Mouse (Mus musculus): ENCODE data around the gene Tcp1. TPM values are rescaled to one million over a fixed set of nuclear protein-coding genes. Genes with fewer than 3 reads are reported as not detected.
"Not testable (repeated sequence)": the region's sequence is repeated elsewhere in the genome, so short reads cannot be mapped to it uniquely, and the experiment has no call there.

The Tcp1 gene
- total and polyA plus RNA-seq, 3 experiments = 485 to 1,425 (median 570) TPM

GRCm38 (mm10) chr17:12956664-12957063 lies 41.2 kb downstream of the Tcp1 start:
- peaks cover 2 to 6% of the 10 kb centered on the region in 2 experiments; a peak in 2 of 4 replicates for H3K36me3 ChIP-seq (ENCODE audit: control insufficient read depth in 1 of 2, insufficient read depth in 2 of 2, low read length in 2 of 2)

GRCm38 (mm10) chr17:12959377-12959776 lies 43.9 kb downstream of the Tcp1 start:
- H3K36me3 ChIP-seq (ENCODE audit: control insufficient read depth in 1 of 2, insufficient read depth in 2 of 2, low read length in 2 of 2); DNase-seq (ENCODE audit: low read depth, low spot score); H3K4me3 ChIP-seq (ENCODE audit: control insufficient read depth in 1 of 2, insufficient read depth in 1 of 2, low read depth in 2 of 2, low read length in 2 of 2); H3K79me2 ChIP-seq (ENCODE audit: control insufficient read depth, insufficient read depth, low read length, poor library complexity); H3K27ac ChIP-seq (ENCODE audit: control insufficient read depth, low read depth, low read length); H3K27me3 ChIP-seq (ENCODE audit: control insufficient read depth in 1 of 2, insufficient read depth in 2 of 2, low read length in 2 of 2); H3K9me3 ChIP-seq (replicated peaks; ENCODE audit: insufficient read depth, low read length); H3K9ac ChIP-seq (ENCODE audit: control insufficient read depth, low read depth, low read length, poor library complexity, severe bottlenecking): not testable (repeated sequence)
- H3K4me1 ChIP-seq (ENCODE audit: control insufficient read depth in 1 of 2, insufficient read depth in 2 of 2, low read length in 2 of 2) = peaks cover 0 to 11% of the 10 kb centered on the region in 2 experiments; a peak in 2 of 4 replicates

More at GRCm38 (mm10) chr17:12956664-12957063, 41.2 kb downstream of the Tcp1 start:
- TF ChIP-seq RCOR1 (IDR thresholded peaks at IDR 0.05; ENCODE audit: low read depth, low read length) (no peak), GATA1 (IDR thresholded peaks at IDR 0.05; ENCODE audit: low read depth, low read length) (no peak), EP300 (IDR thresholded peaks at IDR 0.05; ENCODE audit: low read depth in 1 of 2, low read length in 2 of 2) (no peak), TAL1 (IDR thresholded peaks at IDR 0.05; ENCODE audit: low read length) (no peak), POLR2AphosphoS5 (IDR thresholded peaks at IDR 0.05; ENCODE audit: borderline replicate concordance, low read depth, low read length) (no peak)
- Histone ChIP-seq H3K27ac (ENCODE audit: control insufficient read depth, low read depth, low read length) (no peak overlapping the region), H3K27me3 (ENCODE audit: control insufficient read depth in 1 of 2, insufficient read depth in 2 of 2, low read length in 2 of 2) (no peaks in the 10 kb centered on the region), H3K9ac (ENCODE audit: control insufficient read depth, low read depth, low read length, poor library complexity, severe bottlenecking) (no peak overlapping the region), H3K4me3 (ENCODE audit: control insufficient read depth in 1 of 2, insufficient read depth in 1 of 2, low read depth in 2 of 2, low read length in 2 of 2) (no peak overlapping the region), H3K9me3 (replicated peaks; ENCODE audit: insufficient read depth, low read length) (no peaks in the 10 kb centered on the region), H3K4me1 (ENCODE audit: control insufficient read depth in 1 of 2, insufficient read depth in 2 of 2, low read length in 2 of 2) (peaks cover 0 to 7% of the 10 kb centered on the region in 2 experiments; a peak in 2 of 4 replicates), H3K79me2 (ENCODE audit: control insufficient read depth, insufficient read depth, low read length, poor library complexity) (no peaks in the 10 kb centered on the region; the same call in 1 of the 2 replicates)
- no peak for DNase-seq (ENCODE audit: low read depth, low spot score)

- H3K9me3 ChIP-seq (replicated peaks; ENCODE audit: insufficient read depth, low read length) = no peaks in the 10 kb centered on the region
- H3K27me3 ChIP-seq (ENCODE audit: control insufficient read depth in 1 of 2, insufficient read depth in 2 of 2, low read length in 2 of 2) = no peaks in the 10 kb centered on the region
- peaks cover 0 to 11% of the 10 kb centered on the region in 2 experiments; a peak in 2 of 4 replicates for H3K4me1 ChIP-seq (ENCODE audit: control insufficient read depth in 1 of 2, insufficient read depth in 2 of 2, low read length in 2 of 2)
- peak; percentile 96 for DNase-seq (ENCODE audit: low read depth, low spot score)
- peak within 1 kb of the TSS; percentile 43 for H3K27ac ChIP-seq (ENCODE audit: control insufficient read depth, low read depth, low read length)
- H3K4me3 ChIP-seq (ENCODE audit: control insufficient read depth in 1 of 2, insufficient read depth in 1 of 2, low read depth in 2 of 2, low read length in 2 of 2) = peak within 1 kb of the TSS; percentile 72 to 85
- no peaks in the 10 kb centered on the region; the same call in 1 of the 2 replicates for H3K79me2 ChIP-seq (ENCODE audit: control insufficient read depth, insufficient read depth, low read length, poor library complexity)
- peaks cover 2 to 6% of the 10 kb centered on the region in 2 experiments; a peak in 2 of 4 replicates for H3K36me3 ChIP-seq (ENCODE audit: control insufficient read depth in 1 of 2, insufficient read depth in 2 of 2, low read length in 2 of 2)
- peak within 1 kb of the TSS; percentile 71 for H3K9ac ChIP-seq (ENCODE audit: control insufficient read depth, low read depth, low read length, poor library complexity, severe bottlenecking)
- TF ChIP-seq TCF12 (IDR thresholded peaks at IDR 0.05; ENCODE audit: low read depth, low read length) (0 out of 2 replicates have a peak, but pooled peaks have one; percentile 37), TAL1 (IDR thresholded peaks at IDR 0.05; ENCODE audit: low read length) (no peak), POLR2AphosphoS2 (IDR thresholded peaks at IDR 0.05; ENCODE audit: low read length) (peak; percentile 95), ZKSCAN1 (IDR thresholded peaks at IDR 0.05; ENCODE audit: low read depth, low read length) (no peak), ZC3H11A (IDR thresholded peaks at IDR 0.05; ENCODE audit: low read depth, low read length) (no peak), RAD21 (IDR thresholded peaks at IDR 0.05; ENCODE audit: low read depth, low read length) (no peak), MAFK (IDR thresholded peaks at IDR 0.05; ENCODE audit: borderline replicate concordance, low read depth, low read length) (no peak), ZMIZ1 (IDR thresholded peaks at IDR 0.05; ENCODE audit: low read depth, low read length) (peak; percentile 96), SIN3A (IDR thresholded peaks at IDR 0.05; ENCODE audit: low read length) (peak; percentile 89), USF1 (IDR thresholded peaks at IDR 0.05; ENCODE audit: low read depth, low read length) (peak; percentile 18; the same call in 1 of the 2 replicates), CHD1 (IDR thresholded peaks at IDR 0.05; ENCODE audit: low read depth, low read length) (no peak), MYB (IDR thresholded peaks at IDR 0.05; ENCODE audit: low read depth, low read length) (no peak), E2F4 (IDR thresholded peaks at IDR 0.05; ENCODE audit: borderline replicate concordance, low read depth, low read length) (no peak), NRF1 (IDR thresholded peaks at IDR 0.05; ENCODE audit: insufficient read depth, low read depth, low read length, poor library complexity, severe bottlenecking) (peak; percentile 98), JUND (IDR thresholded peaks at IDR 0.05; ENCODE audit: low read depth, low read length) (no peak), NELFE (IDR thresholded peaks at IDR 0.05; ENCODE audit: low read depth, low read length) (peak; percentile 85), SMC3 (IDR thresholded peaks at IDR 0.05; ENCODE audit: low read depth, low read length) (no peak), MEF2A (IDR thresholded peaks at IDR 0.05; ENCODE audit: extremely low read depth, insufficient replicate concordance, low read depth, low read length, poor library complexity, severe bottlenecking) (no peak), CHD2 (IDR thresholded peaks at IDR 0.05; ENCODE audit: low read length) (no peak), MAX (IDR thresholded peaks at IDR 0.05; ENCODE audit: low read length) (no peak), MAZ (IDR thresholded peaks at IDR 0.05; ENCODE audit: low read depth, low read length) (peak; percentile 41; the same call in 1 of the 2 replicates)
Observed at GRCm38 (mm10) chr17:12960331-12960873, 44.9 kb downstream of the Tcp1 start, which contains the start of gene Acat2. TSS of gene Acat2 (minus strand) at chr17:12960747.
